Mouse (Mus musculus): ENCODE results near the gene Gm13696.
"Not testable (repeated sequence)": the region's sequence is repeated elsewhere in the genome, so short reads cannot be mapped to it uniquely, and the experiment has no call there.

The Gm13696 gene

DNA sequence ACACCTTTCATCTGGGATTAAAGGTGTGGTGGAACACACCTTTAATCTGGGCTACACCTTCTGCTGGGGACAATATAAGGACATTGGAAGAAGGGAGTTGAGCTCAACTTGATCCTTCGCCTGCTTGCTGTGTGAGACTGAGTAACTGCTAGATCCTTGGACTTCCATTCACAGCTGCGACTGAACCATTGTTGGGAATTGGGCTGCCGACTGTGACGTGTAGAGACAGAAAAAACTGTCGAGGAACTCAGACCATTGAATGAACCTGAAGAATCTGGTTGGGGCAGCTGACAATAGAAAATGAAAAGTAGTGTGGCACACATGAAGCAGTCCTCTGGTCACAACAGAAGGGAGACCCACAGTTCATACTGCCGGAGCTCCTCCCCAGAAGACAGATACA is at the start of gene Gm13696:
Gene Gm13696 (plus strand): TSS at position 301 of the 400 bp plus-strand sequence.
- DNase-seq (ENCODE audit: low read depth, low spot score): not testable (repeated sequence)

DNA sequence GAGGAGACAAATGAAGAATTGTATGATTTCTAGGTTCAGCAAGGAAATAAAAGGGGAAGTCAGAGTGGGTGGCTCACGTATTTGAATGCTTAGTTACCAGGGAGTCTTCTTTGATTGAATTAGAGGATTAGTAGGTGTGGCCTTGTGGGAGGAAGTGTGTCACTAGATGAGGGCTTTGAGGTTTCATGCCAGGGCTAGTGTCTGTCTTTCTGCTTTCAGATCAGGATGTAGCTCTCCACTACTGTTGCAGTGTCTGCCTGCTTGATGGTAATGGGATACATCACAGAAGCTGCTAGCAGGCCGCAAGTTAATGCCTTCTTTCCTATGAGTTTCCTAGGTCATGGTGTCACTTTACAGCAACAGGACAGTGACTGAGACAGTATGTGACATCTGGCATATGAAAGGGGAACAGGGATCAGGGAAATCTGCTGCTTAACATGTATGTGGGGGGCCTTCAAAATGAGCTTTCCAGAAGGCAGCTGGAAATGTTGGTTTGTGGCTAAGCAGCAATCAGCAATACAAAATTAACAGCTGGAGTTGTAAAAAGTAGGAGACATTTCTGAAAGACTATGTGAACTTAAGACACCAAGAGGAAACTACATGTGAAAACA is 43.3 kb upstream of the Gm13696 start:
- peak; percentile 50 for DNase-seq (ENCODE audit: low read depth, low spot score)

DNA sequence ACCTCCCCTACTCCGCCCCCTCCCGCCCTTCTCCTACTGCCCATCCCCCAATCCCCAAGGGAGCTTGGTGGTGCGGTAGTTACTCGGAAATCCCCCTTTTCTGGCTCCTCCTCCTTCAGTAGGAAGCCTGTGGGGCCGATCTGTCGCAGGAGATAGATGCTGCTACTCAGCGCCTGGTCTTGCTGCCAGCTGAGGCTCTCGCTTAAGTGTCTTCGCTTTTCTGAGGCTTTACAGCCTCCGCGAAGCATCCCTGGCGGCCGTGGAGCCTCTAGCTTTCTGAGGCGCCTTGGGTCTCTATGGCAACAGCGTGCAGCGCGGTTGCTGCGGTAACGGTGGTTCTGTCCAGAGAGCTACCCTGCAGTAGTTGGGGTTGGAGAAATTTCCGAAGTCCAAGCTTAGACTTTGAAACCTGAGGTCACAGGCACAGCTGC is 32.0 kb upstream of the Gm13696 start, which contains the start of gene Zswim2:
Gene Zswim2 (minus strand): TSS at position 298 of the 431 bp plus-strand sequence.
- DNase-seq (ENCODE audit: low read depth, low spot score): peak; percentile 45

DNA sequence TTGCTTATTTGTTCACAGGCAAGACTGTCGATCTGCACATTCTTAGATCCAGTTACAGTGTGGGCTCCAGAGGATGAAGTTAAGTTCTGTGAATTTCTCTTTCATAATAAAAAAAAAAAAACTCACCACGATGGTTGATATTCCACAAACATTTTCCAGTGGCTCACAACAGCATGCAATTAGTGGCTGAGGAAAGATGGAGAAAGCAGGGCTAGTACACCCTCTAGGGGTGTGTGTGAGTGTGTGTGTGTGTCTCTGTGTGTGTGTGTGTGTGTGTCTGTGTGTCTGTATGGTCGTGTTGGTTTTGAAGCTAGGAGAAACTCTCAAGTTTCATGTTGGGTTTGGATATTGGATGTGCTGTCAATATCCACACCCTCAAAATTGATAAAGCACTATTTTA is 31.5 kb upstream of the Gm13696 start:
- DNase-seq (ENCODE audit: low read depth, low spot score): no peak

DNA sequence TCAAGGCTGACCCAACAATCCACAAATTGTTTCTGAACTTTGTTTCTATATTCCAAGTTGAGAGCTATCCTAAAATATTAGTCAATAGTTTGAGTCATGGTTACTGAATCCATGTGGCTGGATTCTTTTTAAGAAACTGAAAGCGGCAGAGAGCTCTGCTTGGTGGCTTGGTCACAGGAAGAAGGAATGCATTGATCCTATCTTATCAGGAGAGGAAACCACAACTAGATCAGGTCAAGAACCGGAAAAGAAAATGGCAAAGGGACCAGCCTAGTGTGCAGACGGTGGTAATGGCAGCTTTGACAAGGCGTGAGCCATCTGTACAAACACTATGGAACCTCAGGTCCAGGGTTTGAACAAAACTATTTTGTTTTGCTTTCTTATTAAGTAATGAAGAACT is 31.1 kb upstream of the Gm13696 start:
- no peak for DNase-seq (ENCODE audit: low read depth, low spot score)

DNA sequence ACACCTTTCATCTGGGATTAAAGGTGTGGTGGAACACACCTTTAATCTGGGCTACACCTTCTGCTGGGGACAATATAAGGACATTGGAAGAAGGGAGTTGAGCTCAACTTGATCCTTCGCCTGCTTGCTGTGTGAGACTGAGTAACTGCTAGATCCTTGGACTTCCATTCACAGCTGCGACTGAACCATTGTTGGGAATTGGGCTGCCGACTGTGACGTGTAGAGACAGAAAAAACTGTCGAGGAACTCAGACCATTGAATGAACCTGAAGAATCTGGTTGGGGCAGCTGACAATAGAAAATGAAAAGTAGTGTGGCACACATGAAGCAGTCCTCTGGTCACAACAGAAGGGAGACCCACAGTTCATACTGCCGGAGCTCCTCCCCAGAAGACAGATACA is 17.5 kb upstream of the Gm13696 start, which contains the start of gene Gm13698:
Gene Gm13698 (plus strand): TSS at position 301 of the 400 bp plus-strand sequence.
- not testable (repeated sequence) for DNase-seq (ENCODE audit: low read depth, low spot score)

DNA sequence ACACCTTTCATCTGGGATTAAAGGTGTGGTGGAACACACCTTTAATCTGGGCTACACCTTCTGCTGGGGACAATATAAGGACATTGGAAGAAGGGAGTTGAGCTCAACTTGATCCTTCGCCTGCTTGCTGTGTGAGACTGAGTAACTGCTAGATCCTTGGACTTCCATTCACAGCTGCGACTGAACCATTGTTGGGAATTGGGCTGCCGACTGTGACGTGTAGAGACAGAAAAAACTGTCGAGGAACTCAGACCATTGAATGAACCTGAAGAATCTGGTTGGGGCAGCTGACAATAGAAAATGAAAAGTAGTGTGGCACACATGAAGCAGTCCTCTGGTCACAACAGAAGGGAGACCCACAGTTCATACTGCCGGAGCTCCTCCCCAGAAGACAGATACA is 11.7 kb upstream of the Gm13696 start, which contains the start of gene Gm13693:
Gene Gm13693 (plus strand): TSS at position 301 of the 400 bp plus-strand sequence.
- not testable (repeated sequence) for DNase-seq (ENCODE audit: low read depth, low spot score)

DNA sequence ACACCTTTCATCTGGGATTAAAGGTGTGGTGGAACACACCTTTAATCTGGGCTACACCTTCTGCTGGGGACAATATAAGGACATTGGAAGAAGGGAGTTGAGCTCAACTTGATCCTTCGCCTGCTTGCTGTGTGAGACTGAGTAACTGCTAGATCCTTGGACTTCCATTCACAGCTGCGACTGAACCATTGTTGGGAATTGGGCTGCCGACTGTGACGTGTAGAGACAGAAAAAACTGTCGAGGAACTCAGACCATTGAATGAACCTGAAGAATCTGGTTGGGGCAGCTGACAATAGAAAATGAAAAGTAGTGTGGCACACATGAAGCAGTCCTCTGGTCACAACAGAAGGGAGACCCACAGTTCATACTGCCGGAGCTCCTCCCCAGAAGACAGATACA is 5.9 kb upstream of the Gm13696 start, which contains the start of gene Gm13695:
Gene Gm13695 (plus strand): TSS at position 301 of the 400 bp plus-strand sequence.
- not testable (repeated sequence) for DNase-seq (ENCODE audit: low read depth, low spot score)

DNA sequence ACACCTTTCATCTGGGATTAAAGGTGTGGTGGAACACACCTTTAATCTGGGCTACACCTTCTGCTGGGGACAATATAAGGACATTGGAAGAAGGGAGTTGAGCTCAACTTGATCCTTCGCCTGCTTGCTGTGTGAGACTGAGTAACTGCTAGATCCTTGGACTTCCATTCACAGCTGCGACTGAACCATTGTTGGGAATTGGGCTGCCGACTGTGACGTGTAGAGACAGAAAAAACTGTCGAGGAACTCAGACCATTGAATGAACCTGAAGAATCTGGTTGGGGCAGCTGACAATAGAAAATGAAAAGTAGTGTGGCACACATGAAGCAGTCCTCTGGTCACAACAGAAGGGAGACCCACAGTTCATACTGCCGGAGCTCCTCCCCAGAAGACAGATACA is 5.7 kb downstream of the Gm13696 start, which contains the start of gene Gm13694:
Gene Gm13694 (plus strand): TSS at position 301 of the 400 bp plus-strand sequence.
- DNase-seq (ENCODE audit: low read depth, low spot score): not testable (repeated sequence)

DNA sequence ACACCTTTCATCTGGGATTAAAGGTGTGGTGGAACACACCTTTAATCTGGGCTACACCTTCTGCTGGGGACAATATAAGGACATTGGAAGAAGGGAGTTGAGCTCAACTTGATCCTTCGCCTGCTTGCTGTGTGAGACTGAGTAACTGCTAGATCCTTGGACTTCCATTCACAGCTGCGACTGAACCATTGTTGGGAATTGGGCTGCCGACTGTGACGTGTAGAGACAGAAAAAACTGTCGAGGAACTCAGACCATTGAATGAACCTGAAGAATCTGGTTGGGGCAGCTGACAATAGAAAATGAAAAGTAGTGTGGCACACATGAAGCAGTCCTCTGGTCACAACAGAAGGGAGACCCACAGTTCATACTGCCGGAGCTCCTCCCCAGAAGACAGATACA is 11.5 kb downstream of the Gm13696 start, which contains the start of gene Gm13697:
Gene Gm13697 (plus strand): TSS at position 301 of the 400 bp plus-strand sequence.
- DNase-seq (ENCODE audit: low read depth, low spot score): not testable (repeated sequence)

DNA sequence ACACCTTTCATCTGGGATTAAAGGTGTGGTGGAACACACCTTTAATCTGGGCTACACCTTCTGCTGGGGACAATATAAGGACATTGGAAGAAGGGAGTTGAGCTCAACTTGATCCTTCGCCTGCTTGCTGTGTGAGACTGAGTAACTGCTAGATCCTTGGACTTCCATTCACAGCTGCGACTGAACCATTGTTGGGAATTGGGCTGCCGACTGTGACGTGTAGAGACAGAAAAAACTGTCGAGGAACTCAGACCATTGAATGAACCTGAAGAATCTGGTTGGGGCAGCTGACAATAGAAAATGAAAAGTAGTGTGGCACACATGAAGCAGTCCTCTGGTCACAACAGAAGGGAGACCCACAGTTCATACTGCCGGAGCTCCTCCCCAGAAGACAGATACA is 17.3 kb downstream of the Gm13696 start, which contains the start of gene Gm13691:
Gene Gm13691 (plus strand): TSS at position 301 of the 400 bp plus-strand sequence.
- not testable (repeated sequence) for DNase-seq (ENCODE audit: low read depth, low spot score)

DNA sequence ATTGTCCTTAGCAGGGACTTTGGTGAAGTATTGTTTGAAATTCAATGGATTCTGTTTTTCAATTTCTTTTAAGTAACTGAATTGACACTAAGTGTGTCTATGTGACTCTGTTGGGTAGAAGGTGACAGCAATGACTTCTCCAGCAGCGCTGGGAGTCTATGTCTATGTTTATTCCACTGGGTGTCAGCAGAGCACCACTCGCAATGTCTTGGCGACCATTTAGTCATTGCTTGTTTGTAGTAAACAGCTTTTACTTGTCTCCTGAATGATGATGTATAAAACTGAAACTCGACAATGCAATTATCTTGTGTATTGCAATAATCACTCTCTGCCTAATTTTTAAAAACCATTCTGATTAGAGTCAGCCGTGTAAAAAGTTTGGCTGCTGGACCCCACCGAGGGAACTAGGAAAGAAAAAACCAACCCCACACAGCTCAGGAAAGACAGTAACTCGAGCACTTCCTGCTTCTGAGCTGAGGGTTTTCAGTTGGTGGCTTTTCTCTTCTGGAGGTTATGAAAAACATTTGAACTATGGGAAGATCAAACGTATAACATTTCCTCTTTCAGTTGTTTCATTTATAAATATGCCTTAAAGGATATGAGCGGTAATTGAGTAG is 20.8 kb downstream of the Gm13696 start:
- DNase-seq (ENCODE audit: low read depth, low spot score): peak; percentile 72

DNA sequence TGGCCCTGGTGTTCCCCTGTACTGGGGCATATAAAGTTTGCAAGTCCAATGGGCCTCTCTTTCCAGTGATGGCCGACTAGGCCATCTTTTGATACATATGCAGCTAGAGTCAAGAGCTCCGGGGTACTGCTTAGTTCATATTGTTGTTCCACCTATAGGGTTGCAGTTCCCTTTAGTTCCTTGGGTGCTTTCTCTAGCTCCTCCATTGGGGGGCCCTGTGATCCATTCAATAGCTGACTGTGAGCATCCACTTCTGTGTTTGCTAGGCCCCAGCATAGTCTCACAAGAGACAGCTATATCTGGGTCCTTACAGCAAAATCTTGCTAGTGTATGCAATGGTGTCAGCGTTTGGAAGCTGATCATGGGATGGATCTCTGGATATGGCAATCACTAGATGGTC is 21.6 kb downstream of the Gm13696 start:
- not testable (repeated sequence) for DNase-seq (ENCODE audit: low read depth, low spot score)

DNA sequence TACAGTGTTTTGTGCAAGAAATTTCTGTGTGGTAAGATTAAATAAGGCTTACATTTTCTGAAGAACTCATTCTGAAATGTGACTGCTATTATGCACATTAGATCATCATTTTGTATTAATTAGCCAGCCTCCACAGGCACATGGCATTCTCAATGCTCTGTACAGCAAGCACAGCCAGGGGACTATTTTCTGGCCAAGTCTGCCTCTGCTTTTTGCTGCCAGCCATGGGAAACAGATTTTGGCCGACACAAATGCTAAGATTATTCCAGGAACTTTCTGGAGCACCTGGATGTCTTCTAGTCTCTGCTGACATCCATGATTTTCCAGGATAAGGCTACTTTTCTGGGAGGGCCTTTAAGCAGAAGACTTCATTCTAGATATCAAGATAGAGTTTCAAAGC is 36.0 kb downstream of the Gm13696 start:
- no peak for DNase-seq (ENCODE audit: low read depth, low spot score)

DNA sequence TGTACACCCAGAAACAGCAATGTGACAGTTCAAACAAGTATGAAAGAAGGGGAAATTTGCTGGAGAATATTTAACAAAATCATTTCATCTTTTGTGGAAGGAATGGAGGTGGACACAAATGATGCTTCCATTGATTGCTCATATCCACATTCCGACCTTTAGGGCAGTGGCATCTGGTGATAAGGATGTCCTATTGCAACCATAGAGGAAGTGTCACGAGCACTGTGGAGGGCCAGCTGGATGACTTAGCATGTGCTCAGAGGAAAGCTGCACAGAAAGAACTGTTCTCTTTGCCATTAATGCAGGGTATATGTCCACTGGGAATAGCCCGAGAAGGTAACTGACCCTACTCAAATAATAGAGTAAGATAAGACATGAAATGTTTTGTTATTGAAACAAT is 36.9 kb downstream of the Gm13696 start:
- no peak for DNase-seq (ENCODE audit: low read depth, low spot score)

DNA sequence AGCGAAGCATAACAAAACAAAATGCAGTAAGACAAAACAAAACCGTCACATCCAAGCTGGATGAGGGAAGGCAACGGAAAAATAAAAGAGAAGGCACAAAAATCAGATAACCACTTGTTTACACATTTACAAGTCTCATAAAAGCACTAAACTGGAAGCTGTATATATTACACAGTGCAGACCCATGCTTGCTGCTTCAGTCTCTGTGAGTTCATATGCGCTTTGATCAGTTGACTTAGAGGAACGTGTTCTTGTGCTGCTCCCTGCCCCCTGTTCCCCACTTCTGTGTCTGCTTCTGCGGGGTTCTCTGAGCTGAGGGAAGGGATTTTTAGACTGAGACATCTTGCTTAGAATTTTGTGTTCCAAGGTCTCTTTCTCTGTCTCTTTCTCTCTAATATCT is 41.6 kb downstream of the Gm13696 start:
- DNase-seq (ENCODE audit: low read depth, low spot score): no peak

DNA sequence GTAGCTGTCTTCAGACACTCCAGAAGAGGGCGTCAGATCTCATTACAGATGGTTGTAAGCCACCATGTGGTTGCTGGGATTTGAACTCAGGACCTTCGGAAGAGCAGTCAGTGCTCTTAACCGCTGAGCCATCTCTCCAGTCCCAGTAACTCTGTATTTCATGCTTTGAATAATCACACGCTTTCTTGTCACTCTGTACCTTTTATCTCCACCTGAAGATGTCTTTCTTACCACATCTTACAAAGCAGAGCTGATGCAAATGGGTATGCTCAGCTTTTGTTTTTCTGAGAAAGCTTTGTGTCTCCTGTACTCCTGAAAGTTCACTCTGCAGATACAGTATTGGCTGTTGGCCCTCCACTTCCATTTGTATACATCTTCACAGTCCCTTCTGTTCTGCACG is 43.4 kb downstream of the Gm13696 start:
- DNase-seq (ENCODE audit: low read depth, low spot score): peak; percentile 24

DNA sequence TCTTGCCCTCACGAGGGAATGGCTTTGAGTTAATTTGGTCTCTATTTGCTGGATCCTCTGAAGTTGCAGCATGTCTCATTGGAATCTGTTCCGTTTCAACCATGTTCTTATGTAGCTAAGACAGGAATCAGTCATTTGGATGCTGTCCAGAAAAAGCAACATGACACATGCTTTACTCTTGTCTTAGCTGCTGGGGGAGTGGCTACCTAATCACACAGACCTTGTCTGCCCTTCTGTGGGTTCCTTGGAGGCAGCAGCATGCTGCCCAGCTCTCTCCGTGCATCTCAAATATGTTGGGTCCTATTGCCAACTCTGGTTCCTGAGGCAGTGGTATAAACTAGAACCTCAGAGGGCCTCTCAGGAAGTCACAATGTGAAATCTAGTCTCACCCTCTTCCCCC is 45.4 kb downstream of the Gm13696 start:
- no peak for DNase-seq (ENCODE audit: low read depth, low spot score)

DNA sequence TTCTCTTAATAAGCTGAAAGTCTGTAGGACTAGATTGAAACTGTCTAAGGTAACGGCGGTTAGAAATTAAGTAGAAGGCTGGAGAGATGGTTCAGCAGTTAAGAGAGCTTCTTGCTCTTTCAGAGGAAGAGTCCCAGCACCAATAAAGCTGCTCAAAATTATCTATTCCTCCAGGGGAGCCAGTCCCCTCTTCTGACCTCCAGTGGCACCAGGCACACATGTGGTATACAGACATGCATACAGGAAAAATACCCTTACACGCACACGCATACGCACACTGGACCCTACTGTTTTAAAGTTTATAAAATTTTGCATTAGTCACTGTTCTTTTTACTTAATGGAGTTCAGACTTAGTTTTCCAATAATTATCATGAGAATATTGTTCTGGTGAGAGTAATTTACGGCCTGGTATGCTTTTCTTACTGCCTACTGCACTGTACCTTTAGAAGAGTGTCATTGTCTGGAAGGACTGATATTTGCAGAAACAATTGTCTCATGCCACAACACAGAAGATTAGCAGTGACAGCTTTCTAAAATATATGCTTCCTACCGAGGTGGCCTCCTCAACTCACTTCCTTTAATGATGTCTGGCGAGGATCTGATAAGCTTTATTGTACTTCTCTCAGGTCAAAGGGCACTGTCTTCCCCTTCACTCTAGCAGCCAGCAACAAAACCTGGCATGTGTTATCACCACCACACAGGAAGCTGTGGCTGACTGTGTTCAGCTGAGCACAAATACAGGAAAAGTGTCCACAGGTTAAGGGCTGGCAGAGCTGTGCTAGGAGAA is 46.8 kb downstream of the Gm13696 start:
- DNase-seq (ENCODE audit: low read depth, low spot score): peak; percentile 53

DNA sequence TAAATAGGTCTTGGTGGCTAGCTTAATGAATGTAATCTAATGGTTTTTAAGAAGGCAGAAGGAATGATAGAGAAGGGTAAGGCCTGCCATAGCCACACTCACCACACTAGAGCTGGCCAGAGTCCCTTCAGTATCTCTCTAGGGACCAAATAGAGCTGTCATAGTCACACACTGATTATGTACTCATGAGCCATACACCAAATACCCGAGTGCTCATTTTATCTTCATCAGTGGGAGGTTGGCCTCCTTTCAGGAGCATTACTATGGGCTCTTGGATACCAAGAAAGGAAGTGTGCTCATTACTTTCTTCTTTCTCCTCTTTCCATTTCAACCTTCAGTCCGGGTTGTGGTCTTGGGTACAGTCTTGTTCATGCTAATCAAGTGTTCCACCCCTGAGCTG is 49.0 kb downstream of the Gm13696 start:
- no peak for DNase-seq (ENCODE audit: low read depth, low spot score)

DNA sequence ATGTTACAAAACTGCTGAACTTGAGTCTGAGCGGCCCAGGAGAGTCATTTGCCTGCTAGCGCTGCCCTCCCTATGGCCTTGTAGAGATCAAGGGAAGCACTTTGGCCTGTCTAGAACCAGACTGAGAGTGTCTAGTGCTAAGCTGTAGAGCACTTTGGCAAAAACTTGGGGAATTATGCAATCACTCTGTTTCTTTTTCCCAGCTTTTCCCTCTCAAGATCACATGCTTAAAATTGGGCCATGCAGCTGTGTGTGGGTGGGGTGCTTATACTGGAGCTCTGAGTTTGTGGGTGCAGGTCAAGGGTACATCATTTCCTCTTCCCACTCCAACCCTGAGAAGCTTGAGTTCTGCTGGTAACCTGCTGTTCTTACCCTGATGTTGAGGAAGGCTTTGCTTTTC is 50.0 kb downstream of the Gm13696 start:
- DNase-seq (ENCODE audit: low read depth, low spot score): no peak

DNA sequence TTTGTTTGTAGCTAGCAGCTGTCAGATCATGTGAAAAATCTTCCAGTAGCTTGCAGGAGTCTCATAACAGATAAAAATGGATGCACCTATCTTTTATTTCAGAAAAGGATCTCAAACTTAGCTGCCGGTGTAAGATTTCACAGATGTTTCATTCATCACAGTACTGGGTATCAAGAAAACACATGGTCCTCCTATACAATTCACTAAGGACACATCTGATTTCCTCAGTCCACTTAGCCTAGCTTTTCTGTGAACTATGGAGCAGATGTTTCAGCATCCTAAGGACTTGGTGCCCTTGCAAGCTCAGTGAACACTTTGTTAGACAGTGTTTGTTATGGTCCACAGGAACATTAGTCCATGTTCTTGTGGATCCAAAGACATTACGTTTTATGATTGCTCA is 50.4 kb downstream of the Gm13696 start:
- no peak for DNase-seq (ENCODE audit: low read depth, low spot score)

Measured in CD4-positive, CD25-positive, alpha-beta regulatory T cell, adult 2 months (primary cell).